Mouse (Mus musculus) left cerebral cortex, postnatal 10 days (tissue): ENCODE measurements around the gene Cavin3. TPM values are rescaled to one million over a fixed set of nuclear protein-coding genes. Genes with fewer than 3 reads are reported as not detected.
"Not testable (repeated sequence)": the region's sequence is repeated elsewhere in the genome, so short reads cannot be mapped to it uniquely, and the experiment has no call there.

ENCODE experiments used
- DNase-seq, 2 experiments: peaks; one replicate each; pipeline ENCODE4 v3.0.0; 2021 to 2022; ENCODE audit warnings: low spot score in 2 of 2, mixed read lengths in 1 of 2; ENCODE audit errors: extremely low spot score in 1 of 2
- intact Hi-C: fragments of 180-260 bp; cut with DNase I; formaldehyde crosslinking; loops from one replicate; pipeline ENCODE4 v1.15.1; 2025
- total RNA-seq, 2 experiments: library from RNA; stranded (reverse); gene quantifications; 2 replicates each; pipeline ENCODE4 v1.2.3; 2021

The Cavin3 gene
- total RNA-seq, 2 experiments from 2014 or later: 11.1 to 13.4 TPM

- DNase-seq: peak in 1 of 2 experiments; percentile 50
- intact Hi-C loops: no loop called here
Observed at GRCm38 (mm10) chr7:105487104-105487876, 5.2 kb upstream of the Cavin3 start.

DNA sequence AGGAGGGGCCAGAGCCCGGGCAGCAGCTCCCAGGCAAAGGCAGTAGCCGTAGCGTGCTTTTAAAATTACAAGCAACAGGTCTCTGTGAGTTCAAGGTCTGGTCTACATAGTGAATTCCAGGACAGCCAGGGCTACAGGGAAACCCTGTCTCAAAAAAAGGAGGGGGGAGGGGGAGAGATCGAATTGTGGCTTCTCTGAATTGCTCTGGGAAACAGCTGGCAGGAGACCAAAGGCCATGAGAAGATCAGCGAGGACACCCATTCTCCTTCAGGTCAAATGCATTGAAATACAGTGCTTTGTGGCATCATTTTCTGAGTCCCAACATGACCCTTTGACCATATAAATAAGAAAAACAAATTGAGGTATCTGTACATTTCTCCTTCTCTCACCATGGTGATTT lies 2.9 kb upstream of the Cavin3 start:
- intact Hi-C loops: no loop called here

DNA sequence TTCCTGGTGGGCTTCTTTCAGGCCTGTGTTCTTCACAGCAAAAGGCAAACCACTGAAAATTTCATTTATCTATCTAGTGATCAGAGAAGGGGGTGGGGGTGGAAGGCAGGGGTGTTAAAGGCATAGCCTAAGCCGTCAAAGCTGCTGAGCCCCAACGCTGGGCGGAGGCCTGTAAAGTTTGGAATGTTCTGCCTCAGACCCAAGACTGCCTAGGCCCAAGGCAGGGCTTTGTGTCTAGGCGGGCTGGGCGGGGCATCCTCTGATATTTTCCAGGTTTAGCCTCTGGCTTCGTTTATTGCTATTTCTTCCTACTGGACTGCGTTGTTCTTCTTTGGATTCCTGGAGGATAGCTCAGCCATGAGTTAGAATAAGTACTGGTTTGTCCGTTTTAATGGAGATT lies 326 bp upstream of the Cavin3 start:
- intact Hi-C loops: loop anchor here (5.0 kb wide), 1 partner anchor 35 kb away; no protein-coding TSS in a partner anchor
- peak in 1 of 2 experiments; percentile 62 for DNase-seq

More for the DNA sequence above, 2.9 kb upstream of the Cavin3 start:
- no peak for DNase-seq

DNA sequence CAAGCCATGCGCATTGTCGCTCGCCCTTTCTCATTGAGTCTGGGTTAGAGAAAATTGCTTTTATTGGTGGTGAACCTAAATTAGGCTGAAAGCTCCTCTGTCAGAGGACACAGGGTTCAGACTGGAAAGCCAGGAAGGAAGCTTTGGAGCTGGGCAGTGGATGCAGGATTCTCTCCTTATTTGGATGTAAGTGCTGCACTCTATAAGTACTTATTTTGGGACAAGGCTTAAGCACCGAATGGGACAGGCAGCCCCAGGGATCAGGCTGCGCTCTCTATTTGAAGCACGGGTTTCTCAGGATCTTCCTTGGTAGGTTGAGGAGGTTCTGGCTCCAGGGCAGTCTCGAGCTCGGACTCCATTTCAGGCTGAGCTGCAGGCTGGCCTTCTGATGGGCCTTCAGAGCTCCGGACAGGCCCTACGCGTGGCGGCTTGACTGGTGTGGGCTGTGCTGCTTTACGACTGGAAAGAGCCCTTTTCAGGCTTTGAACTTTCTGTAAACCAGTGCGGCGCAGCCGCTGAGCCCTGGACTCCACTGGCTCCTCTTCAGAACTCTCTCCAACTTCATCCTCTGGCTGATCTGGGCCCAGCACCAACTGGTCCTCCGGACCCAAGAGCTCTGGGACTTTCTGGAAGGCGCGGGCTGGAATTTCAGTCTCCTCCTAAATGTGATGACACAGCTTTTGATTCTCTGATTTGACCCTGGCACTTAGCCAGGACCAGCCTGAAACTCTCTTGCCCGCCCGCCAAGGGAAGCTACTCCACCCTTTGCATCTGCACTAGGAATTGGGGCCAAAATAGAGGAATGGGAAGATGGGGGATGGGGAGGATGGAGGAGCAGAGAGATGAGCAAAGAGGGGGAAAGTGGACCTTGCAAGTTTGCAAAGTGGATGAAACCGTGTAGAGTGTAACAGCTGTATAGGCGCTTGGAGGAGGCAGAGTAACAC lies 1.3 kb downstream of the Cavin3 start:
- DNase-seq: peak in 1 of 2 experiments; percentile 52
- intact Hi-C loops: loop anchor here (5.0 kb wide), 1 partner anchor 36 kb away; no protein-coding TSS in a partner anchor

DNA sequence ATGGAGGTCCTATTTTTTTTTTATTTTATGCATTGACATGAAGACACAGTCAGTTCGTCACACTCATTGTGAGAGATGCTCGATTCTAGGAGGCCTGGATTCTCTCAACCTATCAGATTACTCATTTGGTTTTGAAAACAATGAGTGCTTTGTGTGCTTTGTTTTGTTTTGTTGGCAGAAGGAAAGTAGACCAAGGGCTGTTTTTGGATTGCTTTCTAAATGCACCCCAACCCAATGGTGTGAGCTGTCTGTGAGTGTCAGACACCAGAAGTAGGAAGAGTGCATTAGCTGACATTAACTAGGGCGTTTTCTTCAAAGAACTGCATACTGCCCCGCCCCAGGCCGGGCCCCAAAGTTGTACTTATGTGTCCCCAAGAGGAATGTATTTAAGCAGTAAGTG lies 2.0 kb downstream of the Cavin3 start:
- no peak for DNase-seq
- intact Hi-C loops: loop anchor here (5.0 kb wide), 1 partner anchor 37 kb away; no protein-coding TSS in a partner anchor

- intact Hi-C loops: loop anchor here (5.0 kb wide), 1 partner anchor 307 kb away; no protein-coding TSS in a partner anchor
- no peak for DNase-seq
Observed at GRCm38 (mm10) chr7:105479232-105479631, 2.9 kb downstream of the Cavin3 start.

GRCm38 (mm10) chr7:105478344-105478743 lies 3.8 kb downstream of the Cavin3 start:
- no peak for DNase-seq
- intact Hi-C loops: loop anchor here (5.0 kb wide), 1 partner anchor 306 kb away; no protein-coding TSS in a partner anchor

GRCm38 (mm10) chr7:105477841-105478240 lies 4.3 kb downstream of the Cavin3 start:
- peak; percentile 51 for DNase-seq
- intact Hi-C loops: loop anchor here (2.0 to 5.0 kb wide), 2 partner anchors 67 to 306 kb away; no protein-coding TSS in a partner anchor

DNA sequence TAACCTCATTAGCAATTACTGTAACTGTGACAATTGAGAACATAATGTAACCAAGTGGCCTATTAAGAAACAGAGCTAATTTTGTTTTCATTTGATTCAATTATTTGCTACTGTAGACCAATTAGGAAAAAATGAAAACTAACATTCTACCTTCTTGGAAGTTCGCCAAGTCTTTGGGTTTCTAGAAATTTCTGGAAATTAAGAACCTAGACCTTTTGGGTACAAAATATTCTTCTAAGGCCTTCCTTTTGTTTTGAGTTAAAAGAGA lies 4.7 kb downstream of the Cavin3 start:
- no peak for DNase-seq
- intact Hi-C loops: loop anchor here (2.0 to 5.0 kb wide), 2 partner anchors 67 to 305 kb away; no protein-coding TSS in a partner anchor

- intact Hi-C loops: loop anchor here (2.0 to 5.0 kb wide), 2 partner anchors 66 to 305 kb away; no protein-coding TSS in a partner anchor
- no peak for DNase-seq
Observed at GRCm38 (mm10) chr7:105476683-105477432, 5.2 kb downstream of the Cavin3 start.

GRCm38 (mm10) chr7:105475396-105475949 lies 6.6 kb downstream of the Cavin3 start:
- intact Hi-C loops: loop anchor here (5.0 kb wide), 1 partner anchor 303 kb away; no protein-coding TSS in a partner anchor
- DNase-seq: no peak

DNA sequence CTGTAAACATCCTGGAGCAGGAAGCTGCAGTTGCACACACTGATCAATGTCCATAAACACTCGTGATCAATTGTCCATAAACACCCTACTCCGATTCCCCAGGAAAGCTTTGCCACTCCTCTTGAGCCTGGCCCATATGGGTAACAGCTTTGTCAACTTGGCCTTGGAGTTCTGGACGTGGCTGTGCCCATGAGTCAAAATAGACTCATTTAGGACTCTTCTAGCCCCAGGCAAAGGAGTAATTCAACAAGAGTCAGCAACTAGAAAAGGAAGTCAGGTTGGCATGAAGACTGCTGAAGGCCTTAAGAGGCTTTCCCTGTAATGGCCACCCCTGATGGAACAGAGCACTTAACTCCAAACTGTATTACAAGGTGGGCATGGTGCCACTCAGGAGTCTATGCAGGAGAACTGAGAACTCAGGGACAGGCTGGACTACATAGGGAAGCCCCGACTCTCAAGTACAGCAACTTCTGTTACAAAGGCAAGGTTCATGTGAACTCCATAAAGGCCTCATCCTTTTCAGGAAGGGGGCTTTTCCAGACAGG lies 7.3 kb downstream of the Cavin3 start:
- DNase-seq: no peak
- intact Hi-C loops: loop anchor here (5.0 kb wide), 1 partner anchor 303 kb away; no protein-coding TSS in a partner anchor

GRCm38 (mm10) chr7:105472607-105473006 lies 9.5 kb downstream of the Cavin3 start:
- DNase-seq: no peak
- intact Hi-C loops: no loop called here

GRCm38 (mm10) chr7:105465505-105465904 lies 16.6 kb downstream of the Cavin3 start:
- intact Hi-C loops: loop anchor here (5.0 kb wide), 1 partner anchor 38 kb away; the partner anchor contains the start of gene Cckbr
- peak; percentile 45 to 54 for DNase-seq

DNA sequence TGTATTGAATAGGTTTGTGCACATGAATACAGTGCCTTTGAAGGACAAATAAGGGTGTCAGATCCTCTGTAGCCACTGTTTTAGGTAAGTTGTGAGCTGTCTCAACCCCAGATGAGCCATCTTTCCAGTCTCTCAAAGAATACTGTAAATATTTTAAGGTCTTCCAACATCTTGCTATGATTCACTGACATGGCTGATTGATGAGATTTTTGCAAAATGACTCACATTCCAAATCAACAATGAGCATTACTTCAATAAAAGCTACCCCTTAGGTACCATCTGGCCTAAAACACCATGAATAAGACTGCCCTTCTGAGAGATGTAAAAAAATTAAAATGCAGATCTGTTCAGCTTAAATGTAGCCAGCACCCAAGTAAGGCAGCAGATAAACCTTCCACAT lies 23.6 kb downstream of the Cavin3 start:
- intact Hi-C loops: no loop called here
- DNase-seq: no peak

DNA sequence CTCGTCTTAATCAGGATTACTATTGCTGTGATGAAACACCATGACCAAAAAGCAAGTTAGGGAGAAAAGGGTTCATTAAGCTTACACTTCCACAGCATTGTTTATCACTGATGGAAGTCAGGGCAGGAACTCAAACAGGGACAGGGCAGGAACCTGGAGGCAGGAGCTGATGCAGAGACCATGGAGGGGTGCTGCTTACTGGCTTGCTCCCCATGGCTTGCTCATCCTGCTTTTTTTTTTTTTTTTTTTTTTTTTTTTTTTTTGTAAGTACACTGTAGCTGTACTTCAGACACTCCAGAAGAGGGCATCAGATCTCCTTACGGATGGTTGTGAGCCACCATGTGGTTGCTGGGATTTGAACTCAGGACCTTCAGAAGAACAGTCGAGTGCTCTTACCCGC lies 28.8 kb downstream of the Cavin3 start:
- DNase-seq, intact Hi-C loops: not testable (repeated sequence)

- intact Hi-C loops: no loop called here
- DNase-seq: no peak
Observed at GRCm38 (mm10) chr7:105445076-105445475, 37.0 kb downstream of the Cavin3 start.

DNA sequence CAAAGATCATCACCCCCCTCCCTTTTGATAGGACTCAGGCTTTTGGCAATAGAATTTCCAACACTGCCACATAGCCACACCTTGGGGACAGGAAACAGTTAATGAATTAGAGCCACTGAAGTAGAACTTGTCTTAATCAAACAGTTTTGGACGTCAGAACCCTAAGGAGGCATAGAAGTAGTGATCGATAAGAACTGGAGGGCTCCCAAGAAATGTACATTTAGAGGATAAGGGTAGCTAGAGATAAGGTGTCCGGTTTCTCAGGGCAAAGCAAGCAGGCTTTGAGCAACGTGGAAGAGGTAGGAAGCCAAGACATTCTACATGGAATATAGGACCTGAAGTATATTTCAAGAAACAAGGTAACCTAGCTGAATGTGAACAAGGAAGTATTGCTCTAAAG lies 40.7 kb downstream of the Cavin3 start:
- no peak for DNase-seq
- intact Hi-C loops: no loop called here
